Mouse (Mus musculus) lung, adult 2 months (tissue): ENCODE measurements around the gene Dusp23. TPM values are rescaled to one million over a fixed set of nuclear protein-coding genes. Genes with fewer than 3 reads are reported as not detected.

Source experiments
- DNase-seq: peaks from one replicate; pipeline ENCODE4 v3.0.0; 2022
- H3K4me1 ChIP-seq: fragments of 200-500 bp; 2 replicates; pipeline ENCODE4 v1.6.1; 2011; ENCODE audit warnings: low read length; ENCODE audit not compliant: control insufficient read depth, insufficient read depth
- H3K4me3 ChIP-seq: fragments of 200-500 bp; replicated peaks from 2 replicates; pipeline ENCODE3; 2011; ENCODE audit warnings: low read depth, mild to moderate bottlenecking, control low read depth, low read length; ENCODE audit errors: extremely low read depth
- CTCF ChIP-seq: fragments of 200-500 bp; IDR thresholded peaks from 2 replicates; pipeline ENCODE4 v1.5.1; 2011; ENCODE audit warnings: mild to moderate bottlenecking, low read length, control low read depth; ENCODE audit not compliant: insufficient read depth
- POLR2A ChIP-seq: fragments of 200-500 bp; IDR thresholded peaks from 2 replicates; pipeline ENCODE4 v1.6.1; 2011; ENCODE audit warnings: low read depth, mild to moderate bottlenecking, control low read depth, low read length, borderline replicate concordance; ENCODE audit errors: extremely low read depth
- WGBS: fragments of 180-500 bp; shearing (Covaris S2); methylation state at CpG from one replicate; pipeline ENCODE4 v1.1.7; 2018; 5-methylcytosine and 5-hydroxymethylcytosine counted together
- polyA plus RNA-seq: library from polyadenylated mRNA; depleted of rRNA; stranded (reverse); fragments of >200 nt; gene quantifications from 2 replicates; pipeline ENCODE4 v1.2.3, GENCODE M21; 2012

Gene Dusp23
- polyA plus RNA-seq, 1 experiment = 29.6 TPM

DNA sequence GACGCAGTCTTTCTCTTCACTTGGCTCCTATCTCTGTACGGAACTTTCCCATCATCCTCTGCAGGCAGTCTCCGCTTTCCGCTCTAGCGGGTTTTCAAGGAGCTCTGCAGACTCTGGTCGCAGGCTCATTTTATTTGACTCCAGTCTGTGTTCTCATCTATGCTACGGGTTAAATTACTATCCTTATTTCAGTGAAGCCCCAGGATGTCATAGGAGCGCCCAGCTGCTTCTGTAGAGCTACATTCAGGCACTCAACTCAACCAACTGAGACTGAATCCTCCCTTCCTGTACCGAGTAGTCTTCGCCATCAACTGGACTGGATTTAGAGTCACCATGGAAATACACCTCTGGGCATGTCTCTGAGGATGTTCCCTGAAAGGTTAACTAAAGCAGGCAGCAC, 18.1 kb downstream of the Dusp23 start:
- no peak for DNase-seq
- H3K4me1 ChIP-seq = no peaks in the 10 kb centered on the region
- H3K4me3 ChIP-seq = no peak overlapping the region
- WGBS = 86% methylated on average over 10 of the region's 10 CpGs
- TF ChIP-seq POLR2A = no peak
- no peak for TF ChIP-seq CTCF

DNA sequence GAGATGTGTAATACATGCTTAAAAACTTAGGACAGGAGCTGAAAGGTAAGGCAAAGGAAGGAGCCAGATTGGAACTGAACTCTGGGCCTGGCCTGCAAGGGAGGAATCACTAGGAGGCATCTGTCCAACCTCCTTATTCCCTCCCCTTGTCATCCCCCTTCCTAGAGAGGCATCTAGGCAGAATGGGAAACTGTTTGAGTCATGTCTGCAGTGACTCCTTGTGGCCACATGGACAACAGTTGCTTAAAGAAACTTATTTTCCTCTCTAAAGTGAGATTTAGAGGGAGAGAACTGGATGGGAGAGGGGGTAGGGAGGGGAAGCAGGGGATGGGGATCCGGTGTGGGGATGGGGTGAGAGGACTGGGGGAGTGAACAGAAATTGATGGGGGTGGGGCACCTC, 20.0 kb downstream of the Dusp23 start:
- no peak for DNase-seq
- 39% methylated on average over 1 of the region's 1 CpGs for WGBS
- TF ChIP-seq POLR2A = no peak
- no peak for TF ChIP-seq CTCF
- H3K4me3 ChIP-seq = no peak overlapping the region
- no peaks in the 10 kb centered on the region for H3K4me1 ChIP-seq

DNA sequence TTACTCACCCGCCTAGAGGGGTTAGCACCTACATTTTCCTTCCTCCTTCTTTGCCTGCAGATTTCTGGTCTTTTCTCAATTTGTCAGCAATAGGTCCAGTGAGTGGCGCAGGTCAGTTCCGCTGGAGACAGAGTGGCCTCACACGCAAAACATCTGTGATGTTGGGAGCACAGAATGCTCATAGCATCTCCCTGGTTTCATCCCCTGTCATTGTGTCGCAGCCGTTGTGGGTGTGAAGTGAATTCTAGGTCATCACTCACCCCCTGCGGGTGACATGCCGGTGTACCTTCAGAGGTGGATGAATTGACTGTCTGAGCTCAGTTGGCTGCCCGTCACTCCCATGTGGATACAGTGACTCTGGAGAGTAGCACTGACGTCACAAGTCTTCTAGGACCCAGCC, 21.5 kb downstream of the Dusp23 start:
- no peak overlapping the region for H3K4me3 ChIP-seq
- TF ChIP-seq CTCF (no peak), POLR2A (no peak)
- 64% methylated on average over 10 of the region's 10 CpGs for WGBS
- no peaks in the 10 kb centered on the region for H3K4me1 ChIP-seq
- no peak for DNase-seq

DNA sequence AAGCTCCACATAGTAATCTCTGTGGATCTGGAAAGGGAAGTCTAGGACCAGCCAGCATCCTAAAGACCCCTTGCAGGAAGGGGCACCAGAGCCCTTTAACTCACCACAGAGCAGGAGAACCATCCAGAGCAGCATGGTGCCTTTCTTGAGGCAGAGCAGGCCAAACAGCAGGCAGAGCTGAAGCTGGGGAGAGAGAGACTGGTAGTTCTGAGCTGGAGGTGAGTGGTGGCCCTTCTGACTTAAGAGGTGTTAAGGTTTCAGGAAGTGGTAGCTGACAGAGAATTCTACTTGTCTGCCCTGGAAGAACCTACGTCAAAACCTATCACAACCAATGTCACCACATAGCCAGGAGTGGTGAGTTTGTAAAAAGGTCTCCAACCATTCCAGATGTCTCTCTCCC, 30.4 kb downstream of the Dusp23 start, which contains the start of gene Fcrl6:
Gene Fcrl6, minus strand, starts transcription at position 226 of the 400 bp plus-strand sequence.
- 37% methylated on average over 1 of the region's 1 CpGs for WGBS
- H3K4me3 ChIP-seq = no peak within 1 kb of the TSS

DNA sequence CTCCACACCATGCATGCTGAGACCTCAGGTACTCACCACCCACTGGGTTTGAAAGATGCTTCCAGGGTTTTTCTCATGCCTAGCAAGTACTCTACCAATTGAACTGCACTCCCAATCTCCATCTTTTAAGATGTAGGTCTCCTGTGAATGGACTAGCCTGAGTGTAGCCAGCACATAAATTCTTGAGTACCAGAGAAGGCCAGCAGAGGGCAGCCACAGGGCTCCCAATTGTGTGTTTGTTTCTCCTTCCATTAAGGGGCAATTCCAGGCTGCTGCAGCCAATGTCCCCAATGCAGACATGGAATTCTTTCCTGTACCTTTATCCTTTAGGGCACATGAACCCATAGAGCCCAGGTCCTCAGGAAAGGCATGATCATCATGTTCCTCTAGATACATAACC, 38.3 kb downstream of the Dusp23 start:
- DNase-seq = peak; percentile 26
- Histone ChIP-seq H3K4me3 (no peak overlapping the region), H3K4me1 (no peaks in the 10 kb centered on the region)
- no peak for TF ChIP-seq POLR2A
- peak; percentile 59 for TF ChIP-seq CTCF

More for the DNA sequence above, 30.4 kb downstream of the Dusp23 start, which contains the start of gene Fcrl6:
- no peak for DNase-seq
- TF ChIP-seq CTCF (no peak), POLR2A (no peak)
- H3K4me1 ChIP-seq = no peaks in the 10 kb centered on the region

DNA sequence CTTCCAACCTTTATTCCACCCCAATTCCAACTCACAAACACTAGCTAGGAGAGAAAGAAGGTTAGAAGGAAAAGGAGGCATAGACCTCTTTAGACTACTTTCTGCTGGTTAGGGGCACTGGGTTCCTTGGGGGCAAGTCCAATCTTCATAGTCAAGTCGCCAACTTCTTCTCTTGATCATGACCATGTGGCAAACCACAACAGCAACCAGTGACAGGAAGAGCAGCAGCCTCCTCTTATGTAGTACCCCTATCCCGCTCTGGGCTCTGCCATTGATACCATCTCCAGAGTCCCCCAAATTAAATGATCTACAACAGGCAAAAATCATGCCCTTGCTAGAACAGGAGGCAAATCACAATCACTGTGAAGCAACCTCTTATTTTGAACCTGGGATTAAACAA, 38.8 kb downstream of the Dusp23 start:
- 77% methylated on average over 2 of the region's 2 CpGs for WGBS
- no peak for TF ChIP-seq CTCF
- no peak for TF ChIP-seq POLR2A
- no peak for DNase-seq
- no peaks in the 10 kb centered on the region for H3K4me1 ChIP-seq
- H3K4me3 ChIP-seq = no peak overlapping the region

DNA sequence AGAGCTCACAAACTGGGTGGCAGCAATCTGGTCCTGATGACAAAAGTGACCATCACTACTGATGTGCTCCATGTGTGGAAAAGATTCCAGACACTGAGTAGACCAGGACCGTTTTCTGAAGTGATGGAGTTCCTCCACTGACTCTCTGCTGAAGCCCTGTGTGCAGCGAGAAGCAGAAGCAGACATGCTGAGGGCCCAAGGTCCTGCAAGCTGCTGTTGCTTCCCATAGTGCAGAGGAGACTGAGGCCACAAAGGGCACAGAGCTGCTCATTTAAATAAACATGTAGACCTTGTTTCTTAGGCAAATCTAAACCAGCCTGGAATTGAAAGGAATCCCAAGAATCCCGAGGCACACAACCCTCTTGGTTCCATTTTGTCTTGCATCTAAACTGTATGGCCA, 39.4 kb downstream of the Dusp23 start:
- TF ChIP-seq POLR2A (no peak), CTCF (no peak)
- H3K4me1 ChIP-seq = no peaks in the 10 kb centered on the region
- no peak for DNase-seq
- 67% methylated on average over 3 of the region's 3 CpGs for WGBS
- no peak overlapping the region for H3K4me3 ChIP-seq

DNA sequence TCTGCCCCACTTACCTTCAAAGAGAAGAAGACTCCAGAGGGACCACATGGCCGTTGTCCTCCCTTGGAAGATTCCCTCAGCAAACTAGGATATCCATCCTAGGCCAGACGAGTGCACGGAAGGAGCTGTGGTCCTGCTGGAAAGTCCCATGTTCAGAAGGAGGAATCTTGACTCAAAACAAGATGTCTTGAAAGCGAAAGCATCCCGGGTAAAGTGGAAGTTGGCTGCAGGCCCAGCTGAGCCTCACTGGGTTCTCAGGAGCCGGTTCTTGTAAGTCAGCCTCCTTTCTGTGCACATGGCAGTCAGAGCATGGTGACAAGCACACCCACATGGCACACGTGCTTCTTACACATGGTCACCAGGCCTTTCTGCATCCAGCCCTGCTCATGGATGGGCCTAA, 42.4 kb downstream of the Dusp23 start, which contains the start of gene Slamf8:
Gene Slamf8, minus strand, starts transcription at position 184 of the 400 bp plus-strand sequence.
- Histone ChIP-seq H3K4me3 (no peak within 1 kb of the TSS), H3K4me1 (no peaks in the 10 kb centered on the region)
- 33% methylated on average over 7 of the region's 7 CpGs for WGBS
- TF ChIP-seq CTCF = no peak
- TF ChIP-seq POLR2A = no peak
- DNase-seq = no peak

DNA sequence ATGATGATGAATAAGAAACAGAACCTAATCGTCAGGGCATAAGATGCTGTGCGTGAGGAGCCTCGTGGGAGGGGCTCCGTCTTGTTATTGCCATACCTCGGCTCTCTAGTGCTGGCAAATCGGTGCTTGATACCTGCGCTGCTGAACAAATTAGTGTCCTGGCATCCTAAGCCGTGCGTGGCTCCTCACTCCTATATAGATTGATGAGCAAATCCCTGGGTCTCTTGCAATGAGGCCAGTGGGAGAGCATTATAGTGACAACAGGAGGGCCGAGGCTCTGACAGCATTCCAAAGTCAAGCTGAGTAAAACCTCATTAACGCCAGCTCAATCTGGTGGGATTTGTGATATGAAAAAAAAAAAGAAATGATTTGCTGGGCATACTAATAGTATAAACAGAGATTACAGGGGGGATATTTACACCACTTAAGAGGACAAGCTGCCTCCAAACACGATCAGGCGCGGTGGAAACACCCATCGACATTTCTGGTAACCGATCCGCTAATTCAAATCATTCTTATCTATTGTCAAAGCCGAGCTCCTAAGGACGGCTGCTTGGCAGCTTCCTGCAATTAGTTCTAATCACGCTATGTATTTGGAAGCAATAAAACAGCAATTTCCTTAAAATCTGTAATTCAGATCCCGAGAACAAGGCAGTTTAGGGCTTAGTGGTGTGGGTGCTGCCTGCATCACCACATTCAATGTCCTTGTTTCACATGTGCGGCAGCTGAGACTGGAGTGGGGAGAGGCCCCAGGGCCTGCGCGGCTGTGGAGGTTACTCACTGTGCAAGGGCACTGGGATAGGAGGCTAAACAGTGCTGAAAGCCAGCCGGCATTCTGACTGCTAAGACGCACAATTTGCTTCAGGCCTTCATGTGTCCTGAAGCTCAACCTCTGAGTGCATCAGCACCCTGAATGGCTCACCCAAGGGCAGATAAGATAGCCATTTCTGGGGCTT, 46.9 kb downstream of the Dusp23 start:
- 41% methylated on average over 26 of the region's 26 CpGs for WGBS
- TF ChIP-seq CTCF (no peak), POLR2A (no peak)
- H3K4me3 ChIP-seq = no peak overlapping the region
- no peak for DNase-seq
- no peaks in the 10 kb centered on the region for H3K4me1 ChIP-seq

DNA sequence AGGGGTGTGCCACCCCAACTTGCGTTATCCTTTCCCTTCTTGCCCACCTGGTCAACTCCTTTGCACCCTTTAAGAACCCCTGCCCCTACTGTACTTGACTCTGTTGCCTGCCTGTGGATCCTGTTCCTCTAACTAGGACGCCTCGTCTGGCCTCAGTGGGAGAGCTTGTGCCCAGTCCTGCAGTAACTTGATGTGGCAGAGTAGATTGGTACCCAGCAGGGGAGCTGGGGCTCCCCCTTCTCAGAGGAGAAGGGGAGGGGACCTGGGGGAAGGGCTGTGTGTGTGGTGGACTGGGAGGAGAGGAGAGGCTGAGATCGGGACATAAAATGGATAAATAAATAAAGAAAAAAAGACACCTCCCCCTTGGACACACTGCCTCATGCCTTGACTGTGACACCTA, 47.7 kb downstream of the Dusp23 start:
- no peak overlapping the region for H3K4me3 ChIP-seq
- 46% methylated on average over 4 of the region's 4 CpGs for WGBS
- no peaks in the 10 kb centered on the region for H3K4me1 ChIP-seq
- no peak for TF ChIP-seq CTCF
- no peak for TF ChIP-seq POLR2A
- DNase-seq = no peak
